Mouse (Mus musculus) heart, embryonic 12.5 days (tissue): ENCODE measurements at regions not wholly inside any gene's neighbourhood (a gene's known extent, or its start where the extent isn't known, plus 50 kb on each side); places are given as distances from the start of the nearest gene placed in this dataset.
"Not testable (repeated sequence)": the region's sequence is repeated elsewhere in the genome, so short reads cannot be mapped to it uniquely, and the experiment has no call there.

Source experiments
- ATAC-seq: fragments of 200-750 bp; cut with Nextera tagmentation; 2 replicates; pipeline ENCODE4 v1.8.0; 2017; ENCODE audit warnings: moderate TSS enrichment, moderate library complexity; ENCODE audit not compliant: insufficient number of reproducible peaks, low FRiP score
- H3K27ac ChIP-seq: fragments of 300-500 bp; sonication (generic); 2 replicates; pipeline ENCODE4 v1.5.1; 2016; ENCODE audit warnings: mild to moderate bottlenecking, moderate library complexity; ENCODE audit not compliant: poor library complexity, severe bottlenecking
- H3K27me3 ChIP-seq: fragments of 300-500 bp; sonication (generic); replicated peaks from 2 replicates; pipeline ENCODE4 v1.6.1; 2016; ENCODE audit warnings: mild to moderate bottlenecking, moderate library complexity
- H3K36me3 ChIP-seq: fragments of 300-500 bp; sonication (generic); 2 replicates; pipeline ENCODE4 v1.6.1; 2016; ENCODE audit warnings: mild to moderate bottlenecking, moderate library complexity
- H3K4me1 ChIP-seq: fragments of 300-500 bp; sonication (generic); replicated peaks from 2 replicates; pipeline ENCODE4 v1.6.1; 2016; ENCODE audit warnings: mild to moderate bottlenecking
- H3K4me2 ChIP-seq: fragments of 300-500 bp; sonication (generic); 2 replicates; pipeline ENCODE4 v1.6.1; 2016; ENCODE audit warnings: mild to moderate bottlenecking, moderate library complexity
- H3K4me3 ChIP-seq: fragments of 300-500 bp; sonication (generic); 2 replicates; pipeline ENCODE4 v1.5.1; 2016; ENCODE audit warnings: mild to moderate bottlenecking
- H3K9ac ChIP-seq: fragments of 300-500 bp; sonication (generic); 2 replicates; pipeline ENCODE4 v1.6.1; 2016; ENCODE audit warnings: mild to moderate bottlenecking, moderate library complexity
- H3K9me3 ChIP-seq: fragments of 300-500 bp; sonication (generic); replicated peaks from 2 replicates; pipeline ENCODE4 v1.6.1; 2016; ENCODE audit warnings: mild to moderate bottlenecking, moderate library complexity
- WGBS: fragments of 180-500 bp; shearing (Covaris S2); methylation state at CpG from one replicate; pipeline ENCODE4 v1.1.7; 2016; 5-methylcytosine and 5-hydroxymethylcytosine counted together

DNA sequence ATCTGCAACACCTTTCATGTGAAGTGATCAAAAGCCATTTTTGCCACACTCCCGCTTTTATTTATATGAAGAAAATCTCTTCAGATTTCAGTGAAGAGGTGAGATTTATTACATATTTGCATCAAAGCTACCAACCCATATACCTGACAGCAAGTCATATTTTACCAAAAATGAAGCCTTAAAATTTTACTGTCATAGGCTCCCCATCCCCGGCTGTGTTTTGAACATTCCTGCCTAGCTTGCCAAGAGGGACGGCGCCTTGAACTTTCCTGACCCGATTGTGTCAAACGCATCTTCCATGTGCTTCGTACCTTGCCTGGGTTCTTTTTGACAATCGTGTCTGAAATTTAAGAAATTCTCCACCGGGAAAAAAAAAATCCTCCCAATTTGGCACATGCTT lies 173.3 kb upstream of the Six2 start:
- H3K4me2 ChIP-seq: no peak overlapping the region
- no peak overlapping the region for H3K9ac ChIP-seq
- no peaks in the 10 kb centered on the region for H3K9me3 ChIP-seq
- no peak for ATAC-seq
- H3K27me3 ChIP-seq: 0 out of 2 replicates have a peak, but pooled peaks cover 4% of the 10 kb centered on the region
- no peak overlapping the region for H3K27ac ChIP-seq
- no peaks in the 10 kb centered on the region for H3K4me1 ChIP-seq
- no peak overlapping the region for H3K4me3 ChIP-seq
- 71% methylated on average over 9 of the region's 9 CpGs for WGBS
- H3K36me3 ChIP-seq: no peaks in the 10 kb centered on the region

DNA sequence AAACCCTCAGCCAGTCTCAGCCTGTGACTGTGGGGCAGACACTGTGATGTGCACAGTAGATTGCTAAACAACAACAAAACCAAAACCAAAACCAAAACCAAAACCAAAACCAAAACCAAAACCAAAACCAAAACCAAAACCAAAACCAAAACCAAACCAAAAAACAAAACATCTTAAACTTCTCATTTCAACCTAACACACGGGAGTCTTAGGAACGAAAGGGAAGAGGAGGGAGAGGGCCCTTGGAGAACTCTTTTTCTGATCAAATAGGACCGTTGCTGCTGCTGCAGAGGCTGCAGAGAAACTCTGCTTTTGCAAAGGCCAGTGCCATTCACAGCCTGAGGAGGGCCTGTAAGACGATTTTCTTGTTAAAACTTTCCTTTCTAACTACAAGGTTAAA lies 172.7 kb upstream of the Six2 start:
- Histone ChIP-seq H3K9me3 (no peaks in the 10 kb centered on the region), H3K27me3 (0 out of 2 replicates have a peak, but pooled peaks cover 4% of the 10 kb centered on the region)
- 58% methylated on average over 4 of the region's 4 CpGs for WGBS

DNA sequence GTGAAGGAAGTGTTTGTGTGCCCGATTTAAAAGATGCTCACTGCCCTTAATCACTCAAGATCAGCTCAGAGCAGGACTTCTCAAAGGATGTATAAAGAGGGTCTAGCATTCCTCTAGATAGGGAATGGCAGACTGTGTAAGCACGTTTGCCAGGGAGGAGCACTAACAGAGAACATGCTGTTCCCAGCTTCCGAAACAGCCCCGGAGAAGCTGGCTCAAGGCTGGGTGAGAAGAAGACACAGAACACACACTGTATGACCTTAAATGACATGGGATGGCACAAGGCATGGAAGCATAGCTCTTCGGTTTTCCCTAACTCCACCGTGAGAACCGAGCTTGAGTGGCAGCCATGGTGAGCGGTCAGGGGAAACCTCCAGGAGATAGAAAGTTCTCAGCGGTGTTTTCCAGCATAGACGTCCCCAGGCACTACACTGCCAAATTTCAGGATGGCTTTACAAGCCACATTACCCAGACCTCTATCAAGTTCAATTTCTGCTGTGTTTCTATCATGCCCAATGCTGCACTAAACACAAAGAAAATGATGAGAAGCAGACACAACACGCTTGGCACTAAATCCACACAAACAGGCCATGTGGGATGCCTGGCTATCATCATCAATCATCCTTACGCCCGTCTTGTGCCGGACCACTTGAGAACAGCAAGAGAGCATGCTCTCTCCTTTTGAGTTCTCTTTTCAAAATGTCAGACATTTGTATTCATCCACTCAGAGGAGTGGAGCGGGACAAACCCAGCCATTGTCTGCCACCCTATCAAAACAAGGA lies 172.0 kb upstream of the Six2 start:
- Histone ChIP-seq H3K4me3 (no peak overlapping the region), H3K27me3 (0 out of 2 replicates have a peak, but pooled peaks cover 4% of the 10 kb centered on the region), H3K36me3 (no peaks in the 10 kb centered on the region), H3K4me1 (no peaks in the 10 kb centered on the region), H3K27ac (no peak overlapping the region), H3K9ac (no peak overlapping the region), H3K4me2 (no peak overlapping the region), H3K9me3 (no peaks in the 10 kb centered on the region)
- no peak for ATAC-seq
- WGBS: 61% methylated on average over 15 of the region's 15 CpGs

More for the DNA sequence above, 172.7 kb upstream of the Six2 start:
- Histone ChIP-seq H3K4me2 (no peak overlapping the region), H3K27ac (no peak overlapping the region), H3K36me3 (no peaks in the 10 kb centered on the region), H3K9ac (no peak overlapping the region), H3K4me1 (no peaks in the 10 kb centered on the region), H3K4me3 (no peak overlapping the region)
- no peak for ATAC-seq

DNA sequence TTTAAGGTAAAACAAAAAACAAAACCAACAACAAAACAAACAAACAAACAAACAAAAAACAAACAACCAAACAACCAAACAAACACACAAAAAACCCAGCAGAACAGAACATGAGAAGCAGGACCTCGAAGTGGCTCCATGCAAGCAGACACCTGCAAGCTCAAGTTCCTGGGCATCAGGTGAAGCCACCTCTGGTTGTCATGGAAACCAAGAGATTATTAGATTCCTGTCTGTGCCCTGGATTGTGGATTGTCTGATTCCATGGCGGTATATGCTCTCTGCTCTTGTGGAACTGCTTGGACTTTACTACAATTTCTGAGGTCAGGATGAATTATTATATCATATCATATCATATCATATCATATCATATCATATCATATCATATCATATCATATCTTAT lies 170.4 kb upstream of the Six2 start:
- no peak overlapping the region for H3K9ac ChIP-seq
- H3K36me3 ChIP-seq: no peaks in the 10 kb centered on the region
- no peak for ATAC-seq
- WGBS: 82% methylated on average over 2 of the region's 2 CpGs
- no peaks in the 10 kb centered on the region for H3K27me3 ChIP-seq
- no peaks in the 10 kb centered on the region for H3K4me1 ChIP-seq
- no peak overlapping the region for H3K4me3 ChIP-seq
- H3K4me2 ChIP-seq: peak overlapping the region; percentile 58; the same call in 1 of the 2 replicates
- H3K27ac ChIP-seq: no peak overlapping the region
- H3K9me3 ChIP-seq: no peaks in the 10 kb centered on the region

DNA sequence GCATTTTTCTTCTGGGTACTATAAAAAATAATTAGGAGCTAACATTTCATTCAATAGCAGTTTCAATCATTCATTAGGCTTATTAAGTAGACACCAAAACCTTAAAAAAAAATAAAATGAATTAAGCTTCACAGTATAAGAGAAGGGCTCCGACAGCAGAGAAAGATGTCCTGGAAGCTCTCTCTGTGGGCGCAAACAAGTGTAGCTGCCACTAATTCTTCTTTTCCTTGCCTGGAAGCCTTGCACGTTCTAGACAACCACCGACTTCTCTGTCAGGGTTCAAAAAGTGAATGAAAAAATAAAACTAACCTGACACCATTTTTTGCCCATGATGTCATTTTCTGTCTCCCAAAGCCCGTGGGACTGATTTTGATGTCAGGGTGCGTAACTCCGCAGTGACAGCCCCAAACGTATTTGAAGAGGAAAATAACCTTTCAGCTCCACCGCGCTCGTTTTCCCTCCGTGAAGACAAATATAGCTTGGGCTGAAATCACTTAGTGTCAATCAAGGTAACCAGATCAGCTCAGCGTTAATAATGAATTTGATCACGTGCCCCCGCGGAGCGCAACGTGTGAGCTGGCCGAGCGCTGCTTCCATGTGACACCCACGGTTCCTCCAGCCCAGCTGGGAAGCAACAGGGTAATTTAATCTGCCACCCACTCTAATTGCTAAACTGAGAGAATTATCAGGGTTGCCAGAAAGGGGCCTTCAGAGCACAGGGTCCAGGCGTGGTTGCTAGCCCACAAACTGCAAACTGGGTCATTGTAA lies 169.8 kb upstream of the Six2 start:
- Histone ChIP-seq H3K4me1 (no peaks in the 10 kb centered on the region), H3K9ac (no peak overlapping the region), H3K27ac (no peak overlapping the region), H3K36me3 (no peaks in the 10 kb centered on the region), H3K4me3 (peak overlapping the region; percentile 14), H3K9me3 (no peaks in the 10 kb centered on the region), H3K27me3 (no peaks in the 10 kb centered on the region), H3K4me2 (peak overlapping the region; percentile 58)
- no peak for ATAC-seq
- 42% methylated on average over 22 of the region's 22 CpGs for WGBS

DNA sequence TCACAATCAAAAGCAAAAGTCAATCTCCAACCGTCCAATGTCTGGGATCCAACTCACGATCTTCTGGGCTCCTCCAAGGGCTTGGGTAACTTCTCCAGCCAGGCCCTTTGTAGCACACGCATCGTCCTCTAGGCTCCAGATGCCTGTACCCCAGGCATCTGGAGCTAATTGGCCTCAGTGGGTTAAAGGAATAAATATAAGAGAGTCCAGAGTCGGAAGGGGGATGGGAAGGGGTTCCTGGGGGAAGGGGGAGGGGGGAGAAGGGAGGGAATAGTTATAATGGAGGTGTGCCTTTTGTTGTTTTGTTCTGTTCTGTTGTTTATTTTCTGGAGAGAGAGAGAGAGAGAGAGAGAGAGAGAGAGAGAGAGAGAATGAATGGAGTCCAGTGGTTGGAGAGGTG lies 168.8 kb upstream of the Six2 start:
- H3K27me3 ChIP-seq, H3K4me2 ChIP-seq, H3K36me3 ChIP-seq, ATAC-seq, H3K4me1 ChIP-seq, H3K27ac ChIP-seq, H3K4me3 ChIP-seq, H3K9me3 ChIP-seq, H3K9ac ChIP-seq: not testable (repeated sequence)
- 33% methylated on average over 4 of the region's 5 CpGs for WGBS

DNA sequence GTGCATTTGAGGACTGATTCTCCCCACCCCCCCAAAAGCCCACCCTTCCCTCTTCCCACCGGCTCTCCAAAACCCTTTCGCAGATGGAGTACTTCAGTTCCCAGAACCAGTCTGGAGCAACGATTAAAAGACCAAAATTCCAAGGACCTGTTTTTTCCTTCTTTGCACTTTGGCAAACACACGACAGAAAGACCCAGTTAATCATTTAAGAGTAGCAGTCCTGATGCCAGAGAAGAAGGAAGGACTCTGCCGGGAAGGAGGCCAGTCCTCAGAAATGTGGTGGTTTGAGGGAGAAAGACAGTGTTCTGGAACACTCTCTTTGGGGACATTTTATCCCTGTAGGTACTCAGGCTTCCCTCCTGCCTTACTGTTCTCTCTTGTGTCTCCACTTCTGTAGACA lies 165.1 kb upstream of the Six2 start:
- ATAC-seq: no peak
- Histone ChIP-seq H3K4me3 (no peak overlapping the region), H3K9ac (no peak overlapping the region), H3K27me3 (no peaks in the 10 kb centered on the region), H3K4me2 (no peak overlapping the region), H3K4me1 (no peaks in the 10 kb centered on the region), H3K9me3 (no peaks in the 10 kb centered on the region), H3K36me3 (no peaks in the 10 kb centered on the region), H3K27ac (no peak overlapping the region)
- 67% methylated on average over 5 of the region's 5 CpGs for WGBS

DNA sequence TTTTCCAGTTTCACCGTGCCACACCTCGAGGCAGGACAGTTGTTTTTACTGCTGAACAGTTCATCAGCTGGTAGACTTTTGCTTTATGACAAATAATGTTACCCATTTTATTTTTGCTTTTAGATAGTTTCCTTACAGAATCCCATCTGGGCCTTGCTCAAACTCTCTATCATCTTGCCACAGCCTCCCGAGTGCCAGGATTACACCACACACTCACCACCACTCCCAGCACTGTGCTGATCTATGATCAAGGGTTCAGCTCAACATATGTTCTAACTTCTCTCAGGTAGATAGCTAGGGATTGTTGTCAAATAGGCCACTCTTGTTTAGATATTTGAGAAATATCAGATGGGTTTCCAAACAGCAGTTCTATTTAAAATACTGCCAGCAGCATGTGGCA lies 160.5 kb upstream of the Six2 start:
- H3K4me3 ChIP-seq: no peak overlapping the region
- no peak overlapping the region for H3K27ac ChIP-seq
- 0 out of 2 replicates have a peak, but pooled peaks cover 4% of the 10 kb centered on the region for H3K27me3 ChIP-seq
- no peak overlapping the region for H3K9ac ChIP-seq
- ATAC-seq: no peak
- no peaks in the 10 kb centered on the region for H3K9me3 ChIP-seq
- 87% methylated on average over 3 of the region's 3 CpGs for WGBS
- H3K36me3 ChIP-seq: no peaks in the 10 kb centered on the region
- H3K4me1 ChIP-seq: 0 out of 2 replicates have a peak, but pooled peaks cover 5% of the 10 kb centered on the region
- no peak overlapping the region for H3K4me2 ChIP-seq

DNA sequence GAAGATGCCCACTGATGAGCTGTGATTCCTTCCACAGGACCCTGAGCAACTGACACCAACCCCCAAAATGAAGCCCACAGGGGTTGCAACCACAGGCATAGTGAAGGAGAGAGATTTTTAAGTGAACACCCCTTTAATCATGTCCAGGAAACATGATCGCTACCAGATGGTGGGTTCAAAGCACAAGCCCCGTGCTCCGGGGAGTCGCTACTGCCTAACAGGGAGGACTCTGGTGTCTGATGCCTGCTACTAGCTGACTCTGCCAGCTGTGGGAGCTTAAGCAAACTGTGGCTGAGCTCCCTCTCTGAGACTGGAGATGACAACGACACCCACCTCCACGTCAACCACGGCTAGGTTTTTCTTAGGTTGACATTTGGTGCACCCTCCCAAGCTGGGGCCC lies 159.7 kb upstream of the Six2 start:
- no peak overlapping the region for H3K9ac ChIP-seq
- 63% methylated on average over 7 of the region's 7 CpGs for WGBS
- no peak overlapping the region for H3K4me3 ChIP-seq
- H3K36me3 ChIP-seq: no peaks in the 10 kb centered on the region
- no peak overlapping the region for H3K27ac ChIP-seq
- no peaks in the 10 kb centered on the region for H3K9me3 ChIP-seq
- 0 out of 2 replicates have a peak, but pooled peaks cover 4% of the 10 kb centered on the region for H3K27me3 ChIP-seq
- no peak overlapping the region for H3K4me2 ChIP-seq
- 0 out of 2 replicates have a peak, but pooled peaks cover 5% of the 10 kb centered on the region for H3K4me1 ChIP-seq
- no peak for ATAC-seq

DNA sequence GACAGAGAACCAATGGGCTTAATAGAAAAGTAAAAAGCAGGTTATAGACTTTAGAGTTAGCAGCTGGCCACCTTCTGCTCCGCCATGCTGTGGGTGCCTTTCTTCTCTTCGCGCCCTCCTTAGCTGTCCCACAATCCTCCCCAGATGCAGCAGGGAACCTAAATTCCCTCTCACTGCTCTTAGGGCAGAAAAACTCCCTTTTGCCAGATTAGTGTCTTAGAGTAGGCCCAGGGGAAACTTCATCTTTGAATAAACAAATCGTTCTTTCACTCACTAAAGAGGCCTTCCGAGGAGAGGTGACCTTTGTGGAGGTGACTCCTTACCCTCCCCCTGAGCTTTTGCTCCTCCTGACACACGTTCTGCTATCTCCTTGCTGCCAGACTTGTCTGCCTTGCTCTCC lies 157.0 kb upstream of the Six2 start:
- Histone ChIP-seq H3K27ac (no peak overlapping the region), H3K4me2 (no peak overlapping the region), H3K4me1 (0 out of 2 replicates have a peak, but pooled peaks cover 5% of the 10 kb centered on the region), H3K27me3 (0 out of 2 replicates have a peak, but pooled peaks cover 4% of the 10 kb centered on the region), H3K36me3 (no peaks in the 10 kb centered on the region), H3K9me3 (no peaks in the 10 kb centered on the region), H3K9ac (no peak overlapping the region), H3K4me3 (no peak overlapping the region)
- ATAC-seq: no peak
- WGBS: 63% methylated on average over 6 of the region's 6 CpGs

DNA sequence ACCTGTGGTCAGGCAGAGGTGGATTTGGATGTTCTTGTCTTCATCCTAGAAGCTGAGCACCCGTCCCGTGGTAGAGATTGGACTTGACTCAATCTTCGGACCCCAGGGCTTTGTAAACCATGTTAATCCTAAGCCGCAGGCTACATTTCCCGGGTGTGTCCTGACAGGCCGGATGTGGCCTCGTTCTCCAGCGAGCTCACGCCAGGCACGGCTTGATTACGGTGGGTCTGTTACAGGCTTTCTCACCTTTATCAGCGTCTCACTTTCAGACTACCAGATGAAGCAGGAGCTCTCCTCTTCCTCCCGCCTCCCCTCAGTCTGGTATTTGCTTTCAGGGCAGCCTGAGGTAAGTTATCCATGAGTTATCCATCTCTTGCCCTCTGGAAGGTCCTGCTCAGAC lies 156.4 kb upstream of the Six2 start:
- 77% methylated on average over 13 of the region's 13 CpGs for WGBS
- 0 out of 2 replicates have a peak, but pooled peaks cover 4% of the 10 kb centered on the region for H3K27me3 ChIP-seq
- H3K4me1 ChIP-seq: 0 out of 2 replicates have a peak, but pooled peaks cover 5% of the 10 kb centered on the region
- no peak overlapping the region for H3K9ac ChIP-seq
- no peak for ATAC-seq
- no peak overlapping the region for H3K27ac ChIP-seq
- H3K4me3 ChIP-seq: no peak overlapping the region
- no peaks in the 10 kb centered on the region for H3K9me3 ChIP-seq
- H3K36me3 ChIP-seq: no peaks in the 10 kb centered on the region
- no peak overlapping the region for H3K4me2 ChIP-seq
